14 mouse cellular contexts compared by ENCODE assay signal in the genomic region with DNA sequence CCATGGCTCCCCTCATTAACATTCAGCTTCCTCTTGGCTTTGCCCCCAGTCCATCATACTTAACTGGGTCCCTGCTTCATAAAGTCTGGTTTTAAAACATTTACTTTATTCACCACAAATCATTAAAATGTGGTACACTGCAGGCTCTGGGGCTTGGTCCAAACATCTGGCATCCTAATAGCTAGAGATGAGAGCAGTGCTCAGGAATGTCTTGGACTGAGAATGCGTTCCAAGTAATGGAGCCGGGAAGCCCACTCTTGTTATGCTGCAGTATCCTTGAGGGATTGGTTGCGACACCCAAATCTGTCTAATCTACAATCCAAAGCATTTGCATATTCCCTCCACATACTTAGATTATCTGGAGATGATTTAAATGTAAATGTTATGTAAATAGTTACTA.
DNase-seq lines count a peak whose midpoint lies in the region; ATAC-seq and TF ChIP-seq lines count a peak whose summit lies in the region.
"Had no signal": no experiment of that assay in that cellular context is flagged by ENCODE, and none has a peak within 500 bp of the region (broad histone marks: within the 10 kb centered on the region; RNA-seq: fewer than 3 reads in every experiment).

No protein-coding gene starts in this region.

- H3K4me2 ChIP-seq in lung, embryonic 16.5 days (ENCODE audit: low read depth, low read length): no peak overlapping the region
- no peak overlapping the region for H3K4me2 ChIP-seq in stomach, embryonic 15.5 days
- H3K4me2 ChIP-seq in midbrain, postnatal 0 days (ENCODE audit: low read depth, low read length, poor library complexity, severe bottlenecking): no peak overlapping the region
- H3K4me2 ChIP-seq: embryonic facial prominence, embryonic 12.5 days; midbrain, embryonic 13.5 days had no signal

- peak; percentile 89 for DNase-seq in heart, adult 11 months
- no peak for DNase-seq in heart, postnatal 25 days (ENCODE audit: low spot score)
- no peak for DNase-seq in lung, adult 18-20 months
- peak; percentile 17 for DNase-seq in heart, postnatal 4 days
- no peak for DNase-seq in thymus, postnatal 36 days
- no peak for DNase-seq in midbrain, postnatal 0 days (ENCODE audit: low spot score)
- DNase-seq: B cell, adult 2 months; cerebellum, adult 2 months; right cerebral cortex, postnatal 4 days had no signal

- 59% methylated on average over 3 of the region's 3 CpGs for WGBS in lung, embryonic 16.5 days
- 49% methylated on average over 3 of the region's 3 CpGs for WGBS in stomach, embryonic 15.5 days
- 68% methylated on average over 3 of the region's 3 CpGs for WGBS in midbrain, postnatal 0 days

- H3K4me1 ChIP-seq in lung, embryonic 16.5 days (replicated peaks; ENCODE audit: control insufficient read depth, insufficient read depth, low read length): no peaks in the 10 kb centered on the region
- no peaks in the 10 kb centered on the region for H3K4me1 ChIP-seq in stomach, embryonic 15.5 days
- H3K4me1 ChIP-seq in midbrain, postnatal 0 days (ENCODE audit: insufficient read depth, low read length): no peaks in the 10 kb centered on the region
- H3K4me1 ChIP-seq: embryonic facial prominence, embryonic 12.5 days; hindbrain, embryonic 10.5 days had no signal

- no peak overlapping the region for H3K9ac ChIP-seq in lung, embryonic 16.5 days (ENCODE audit: low read length)
- H3K9ac ChIP-seq in stomach, embryonic 15.5 days: no peak overlapping the region
- H3K9ac ChIP-seq in midbrain, postnatal 0 days (replicated peaks; ENCODE audit: low read length, poor library complexity, severe bottlenecking): no peak overlapping the region
- H3K9ac ChIP-seq: embryonic facial prominence, embryonic 12.5 days; midbrain, embryonic 13.5 days had no signal

- no peaks in the 10 kb centered on the region for H3K9me3 ChIP-seq in lung, embryonic 16.5 days (ENCODE audit: control insufficient read depth, low read length)
- no peaks in the 10 kb centered on the region for H3K9me3 ChIP-seq in stomach, embryonic 15.5 days
- no peaks in the 10 kb centered on the region for H3K9me3 ChIP-seq in midbrain, postnatal 0 days (ENCODE audit: low read length)
- H3K9me3 ChIP-seq: embryonic facial prominence, embryonic 12.5 days; hindbrain, embryonic 10.5 days; midbrain, embryonic 13.5 days had no signal

- no peaks in the 10 kb centered on the region for H3K27me3 ChIP-seq in lung, embryonic 16.5 days (ENCODE audit: control insufficient read depth, insufficient read depth, low read depth, low read length)
- H3K27me3 ChIP-seq in stomach, embryonic 15.5 days (replicated peaks): no peaks in the 10 kb centered on the region
- H3K27me3 ChIP-seq in midbrain, postnatal 0 days (ENCODE audit: insufficient read depth, low read length): no peaks in the 10 kb centered on the region
- H3K27me3 ChIP-seq: embryonic facial prominence, embryonic 12.5 days; midbrain, embryonic 13.5 days had no signal

- ATAC-seq in lung, embryonic 16.5 days (ENCODE audit: low read depth): peak; percentile 78
- ATAC-seq in stomach, embryonic 15.5 days (ENCODE audit: insufficient read depth, low FRiP score, low read depth): peak; percentile 39; the same call in 1 of the 2 replicates
- no peak for ATAC-seq in midbrain, postnatal 0 days (ENCODE audit: low FRiP score)
- ATAC-seq: midbrain, embryonic 13.5 days had no signal

- TF ChIP-seq CTCF in midbrain, postnatal 0 days (IDR thresholded peaks at IDR 0.05): no peak

- no peak overlapping the region for H3K4me3 ChIP-seq in lung, embryonic 16.5 days (ENCODE audit: low read length)
- no peak overlapping the region for H3K4me3 ChIP-seq in stomach, embryonic 15.5 days (replicated peaks)
- no peak overlapping the region for H3K4me3 ChIP-seq in midbrain, postnatal 0 days (ENCODE audit: low read depth, low read length)
- H3K4me3 ChIP-seq: embryonic facial prominence, embryonic 12.5 days; hindbrain, embryonic 10.5 days; midbrain, embryonic 13.5 days had no signal

- intact Hi-C loops in heart, postnatal 25 days (cut with DNase I): no loop called here

- H3K27ac ChIP-seq in lung, embryonic 16.5 days (ENCODE audit: low read length): no peak overlapping the region
- no peak overlapping the region for H3K27ac ChIP-seq in stomach, embryonic 15.5 days
- H3K27ac ChIP-seq in midbrain, postnatal 0 days (ENCODE audit: low read depth, low read length): no peak overlapping the region
- H3K27ac ChIP-seq: embryonic facial prominence, embryonic 12.5 days; hindbrain, embryonic 10.5 days; midbrain, embryonic 13.5 days had no signal

- H3K36me3 ChIP-seq in lung, embryonic 16.5 days (ENCODE audit: control insufficient read depth, insufficient read depth, low read length): no peaks in the 10 kb centered on the region
- no peaks in the 10 kb centered on the region for H3K36me3 ChIP-seq in stomach, embryonic 15.5 days
- no peaks in the 10 kb centered on the region for H3K36me3 ChIP-seq in midbrain, postnatal 0 days (ENCODE audit: insufficient read depth, low read length)
- H3K36me3 ChIP-seq: embryonic facial prominence, embryonic 12.5 days; hindbrain, embryonic 10.5 days; midbrain, embryonic 13.5 days had no signal

Comparison
In these comparisons a context has a peak if more than half of its experiments do, and no peak if none do; other contexts are left out.
1. DNase-seq: peak in heart, adult 11 months (single experiment) and heart, postnatal 4 days (single experiment); none in heart, postnatal 25 days (single experiment), lung, adult 18-20 months (0 of 2), thymus, postnatal 36 days (0 of 2) and midbrain, postnatal 0 days (single experiment).